Mouse (Mus musculus): Measurements from ENCODE around the gene Crip3.

- TF ChIP-seq CTCF (IDR thresholded peaks at IDR 0.05; ENCODE audit: low read depth) = no peak
- no peak for TF ChIP-seq EP300 (optimal IDR thresholded peaks at IDR 0.05)
Observed at GRCm38 (mm10) chr17:46455110-46455691, 26.5 kb downstream of the Crip3 start.
